Mouse (Mus musculus) neural tube, embryonic 13.5 days (tissue): Measurements from ENCODE around the gene Ypel2. TPM values are rescaled to one million over a fixed set of nuclear protein-coding genes. Genes with fewer than 3 reads are reported as not detected.

Experiments
- ATAC-seq: fragments of 200-750 bp; cut with Nextera tagmentation; 2 replicates; pipeline ENCODE4 v1.8.0; 2017; ENCODE audit warnings: low read depth, mild to moderate bottlenecking, moderate TSS enrichment, moderate library complexity
- H3K27ac ChIP-seq: fragments of 300-500 bp; sonication (generic); replicated peaks from 2 replicates; pipeline ENCODE4 v1.5.1; 2015; ENCODE audit warnings: moderate library complexity, mild to moderate bottlenecking, inconsistent platforms
- H3K27me3 ChIP-seq: fragments of 300-500 bp; sonication (generic); 2 replicates; pipeline ENCODE4 v1.6.1; 2015; ENCODE audit warnings: mild to moderate bottlenecking, inconsistent platforms
- H3K36me3 ChIP-seq: fragments of 300-500 bp; sonication (generic); 2 replicates; pipeline ENCODE4 v1.6.1; 2015; ENCODE audit warnings: mild to moderate bottlenecking, inconsistent platforms
- H3K4me1 ChIP-seq: fragments of 300-500 bp; sonication (generic); replicated peaks from 2 replicates; pipeline ENCODE4 v1.6.1; 2015; ENCODE audit warnings: inconsistent platforms
- H3K4me2 ChIP-seq: fragments of 300-500 bp; sonication (generic); 2 replicates; pipeline ENCODE4 v1.6.1; 2015; ENCODE audit warnings: inconsistent platforms, mild to moderate bottlenecking, moderate library complexity
- H3K4me3 ChIP-seq: fragments of 300-500 bp; sonication (generic); 2 replicates; pipeline ENCODE4 v1.5.1; 2015; ENCODE audit warnings: mild to moderate bottlenecking, inconsistent platforms
- H3K9ac ChIP-seq: fragments of 300-500 bp; sonication (generic); 2 replicates; pipeline ENCODE4 v1.6.1; 2015; ENCODE audit warnings: moderate library complexity, mild to moderate bottlenecking, inconsistent platforms
- H3K9me3 ChIP-seq: fragments of 300-500 bp; sonication (generic); 2 replicates; pipeline ENCODE4 v1.6.1; 2016; ENCODE audit warnings: inconsistent platforms
- WGBS: fragments of 180-500 bp; shearing (Covaris S2); methylation state at CpG from one replicate; pipeline ENCODE4 v1.1.7; 2015; 5-methylcytosine and 5-hydroxymethylcytosine counted together
- polyA plus RNA-seq: library from polyadenylated mRNA; unstranded; fragments of >200 nt; fragmentation: Nextera tagmentation; extraction: Ambion mirVana; gene quantifications from 2 replicates; pipeline ENCODE4 v1.2.1, GENCODE M21; 2015

Gene Ypel2
- polyA plus RNA-seq, 1 experiment from 2014 or later, result 4.6 TPM

- H3K27me3 ChIP-seq, result no peaks in the 10 kb centered on the region
- 84% methylated on average over 2 of the region's 2 CpGs for WGBS
- H3K4me2 ChIP-seq, result no peak overlapping the region
- no peaks in the 10 kb centered on the region for H3K4me1 ChIP-seq
- H3K9ac ChIP-seq, result no peak overlapping the region
- no peak overlapping the region for H3K4me3 ChIP-seq
- no peak for ATAC-seq
- no peaks in the 10 kb centered on the region for H3K9me3 ChIP-seq
- H3K36me3 ChIP-seq, result no peaks in the 10 kb centered on the region
- no peak overlapping the region for H3K27ac ChIP-seq
These were observed 88.2 kb downstream of the Ypel2 start for GRCm38 (mm10) chr11:86905261-86905660.

GRCm38 (mm10) chr11:86904706-86905105 lies 88.8 kb downstream of the Ypel2 start:
- Histone ChIP-seq H3K4me2 (no peak overlapping the region), H3K27ac (no peak overlapping the region), H3K27me3 (no peaks in the 10 kb centered on the region), H3K4me3 (no peak overlapping the region), H3K9ac (no peak overlapping the region), H3K36me3 (no peaks in the 10 kb centered on the region), H3K9me3 (no peaks in the 10 kb centered on the region), H3K4me1 (no peaks in the 10 kb centered on the region)
- 67% methylated on average over 4 of the region's 4 CpGs for WGBS
- no peak for ATAC-seq

- no peaks in the 10 kb centered on the region; the same call in 1 of the 2 replicates for H3K27me3 ChIP-seq
- no peak overlapping the region for H3K27ac ChIP-seq
- H3K4me1 ChIP-seq, result peaks cover 25% of the 10 kb centered on the region
- no peak overlapping the region for H3K4me3 ChIP-seq
- no peaks in the 10 kb centered on the region for H3K36me3 ChIP-seq
- no peak overlapping the region for H3K9ac ChIP-seq
- H3K9me3 ChIP-seq, result no peaks in the 10 kb centered on the region
- H3K4me2 ChIP-seq, result no peak overlapping the region
- ATAC-seq, result no peak
- 40% methylated on average over 2 of the region's 2 CpGs for WGBS
These were observed 95.1 kb downstream of the Ypel2 start for GRCm38 (mm10) chr11:86898367-86898766.

GRCm38 (mm10) chr11:86895567-86895966 lies 97.9 kb downstream of the Ypel2 start:
- H3K27ac ChIP-seq, result no peak overlapping the region
- H3K27me3 ChIP-seq, result no peaks in the 10 kb centered on the region; the same call in 1 of the 2 replicates
- no peak overlapping the region for H3K4me3 ChIP-seq
- 53% methylated on average over 3 of the region's 3 CpGs for WGBS
- peaks cover 25% of the 10 kb centered on the region for H3K4me1 ChIP-seq
- no peaks in the 10 kb centered on the region for H3K9me3 ChIP-seq
- no peak for ATAC-seq
- no peaks in the 10 kb centered on the region for H3K36me3 ChIP-seq
- H3K4me2 ChIP-seq, result no peak overlapping the region
- no peak overlapping the region for H3K9ac ChIP-seq

GRCm38 (mm10) chr11:86895156-86895555 lies 98.4 kb downstream of the Ypel2 start:
- WGBS, result 68% methylated on average over 9 of the region's 9 CpGs
- H3K27ac ChIP-seq, result no peak overlapping the region
- no peaks in the 10 kb centered on the region for H3K9me3 ChIP-seq
- ATAC-seq, result no peak
- no peak overlapping the region for H3K9ac ChIP-seq
- H3K4me1 ChIP-seq, result peaks cover 25% of the 10 kb centered on the region
- H3K4me2 ChIP-seq, result no peak overlapping the region
- no peak overlapping the region for H3K4me3 ChIP-seq
- no peaks in the 10 kb centered on the region for H3K36me3 ChIP-seq
- H3K27me3 ChIP-seq, result no peaks in the 10 kb centered on the region; the same call in 1 of the 2 replicates

GRCm38 (mm10) chr11:86894171-86894577 lies 99.3 kb downstream of the Ypel2 start:
- H3K36me3 ChIP-seq, result no peaks in the 10 kb centered on the region
- peaks cover 25% of the 10 kb centered on the region for H3K4me1 ChIP-seq
- H3K9me3 ChIP-seq, result no peaks in the 10 kb centered on the region
- peak overlapping the region; percentile 39 for H3K4me3 ChIP-seq
- H3K9ac ChIP-seq, result peak overlapping the region; percentile 65
- no peaks in the 10 kb centered on the region; the same call in 1 of the 2 replicates for H3K27me3 ChIP-seq
- H3K4me2 ChIP-seq, result peak overlapping the region; percentile 65
- WGBS, result 5% methylated on average over 19 of the region's 19 CpGs
- no peak overlapping the region for H3K27ac ChIP-seq
- ATAC-seq, result peak; percentile 79

GRCm38 (mm10) chr11:86892996-86893670 lies 100.4 kb downstream of the Ypel2 start:
- WGBS, result 69% methylated on average over 15 of the region's 15 CpGs
- H3K9me3 ChIP-seq, result no peaks in the 10 kb centered on the region
- H3K4me2 ChIP-seq, result no peak overlapping the region

More at GRCm38 (mm10) chr11:86892996-86893670, 100.4 kb downstream of the Ypel2 start:
- no peak overlapping the region for H3K9ac ChIP-seq
- no peak overlapping the region for H3K27ac ChIP-seq
- peaks cover 17% of the 10 kb centered on the region for H3K4me1 ChIP-seq
- no peak for ATAC-seq
- no peaks in the 10 kb centered on the region for H3K36me3 ChIP-seq
- H3K4me3 ChIP-seq, result no peak overlapping the region
- H3K27me3 ChIP-seq, result no peaks in the 10 kb centered on the region; the same call in 1 of the 2 replicates

Other genes starting within 250 kb of the Ypel2 start
- 140 and 158 TPM in 2 replicates for gene Cltc, start 236.1 kb downstream of the Ypel2 start, polyA plus RNA-seq
- 24.2 and 27.8 TPM in 2 replicates for gene Dhx40, start 186.0 kb downstream of the Ypel2 start, polyA plus RNA-seq
- gene Gdpd1, start 80.4 kb upstream of the Ypel2 start, polyA plus RNA-seq, result 183 and 185 TPM in 2 replicates
- gene Smg8, start 93.1 kb upstream of the Ypel2 start, polyA plus RNA-seq, result 21.7 and 24.4 TPM in 2 replicates
- gene Prr11, start 115.0 kb upstream of the Ypel2 start, polyA plus RNA-seq, result 3.5 and 4.0 TPM in 2 replicates
- gene Ska2, start 115.5 kb upstream of the Ypel2 start, polyA plus RNA-seq, result 49.7 and 59.8 TPM in 2 replicates
- 73.5 and 81.0 TPM in 2 replicates for gene Trim37, start 133.4 kb upstream of the Ypel2 start, polyA plus RNA-seq